Mouse (Mus musculus) CD4-positive, CD25-positive, alpha-beta regulatory T cell (primary cell): ENCODE data around the gene Olfr380. TPM values are rescaled to one million over a fixed set of nuclear protein-coding genes. Genes with fewer than 3 reads are reported as not detected.

Experiments
- polyA plus RNA-seq: library from polyadenylated mRNA; unstranded; fragments of 100-300 nt; shearing (Covaris generic); gene quantifications from one replicate; pipeline ENCODE4 v1.2.1, GENCODE M21; 2017

Gene Olfr380
- not detected for polyA plus RNA-seq

GRCm38 (mm10) chr11:73457408-73457807 lies at the start of gene Olfr380:
Olfr380 (minus strand) TSS chr11:73457508.

GRCm38 (mm10) chr11:73491503-73491902 lies 34.2 kb upstream of the Olfr380 start, which contains the start of gene Olfr381:
Olfr381 (minus strand) TSS chr11:73491603.

GRCm38 (mm10) chr11:73428377-73428776 lies 28.9 kb downstream of the Olfr380 start, which contains the start of gene Olfr378:
Olfr378 (minus strand) TSS chr11:73428477.

Other genes with a start within 250 kb of the Olfr380 start
- not detected for gene Trpv1, start 223.2 kb downstream of the Olfr380 start, polyA plus RNA-seq
- not detected for gene Trpv3, start 190.1 kb downstream of the Olfr380 start, polyA plus RNA-seq
- gene Aspa, start 127.9 kb downstream of the Olfr380 start, polyA plus RNA-seq, result 0.10 TPM
- not detected for gene Gm49340, start 127.8 kb downstream of the Olfr380 start, polyA plus RNA-seq
- gene Spata22, start 127.8 kb downstream of the Olfr380 start, polyA plus RNA-seq, result not detected
- not detected for gene Olfr20, start 106.7 kb downstream of the Olfr380 start, polyA plus RNA-seq
- gene Olfr376, start 86.3 kb downstream of the Olfr380 start, polyA plus RNA-seq, result not detected
- not detected for gene Olfr1, start 57.9 kb downstream of the Olfr380 start, polyA plus RNA-seq
- not detected for gene Olfr378, start 29.0 kb downstream of the Olfr380 start, polyA plus RNA-seq
- gene Olfr381, start 34.1 kb upstream of the Olfr380 start, polyA plus RNA-seq, result not detected
- not detected for gene Olfr382, start 59.7 kb upstream of the Olfr380 start, polyA plus RNA-seq
- not detected for gene Olfr385, start 135.5 kb upstream of the Olfr380 start, polyA plus RNA-seq
- gene Olfr384, start 141.1 kb upstream of the Olfr380 start, polyA plus RNA-seq, result not detected
- gene Zfp735, start 231.3 kb upstream of the Olfr380 start, polyA plus RNA-seq, result not detected